Mouse (Mus musculus): ENCODE data around the gene Col23a1.

The Col23a1 gene

DNA sequence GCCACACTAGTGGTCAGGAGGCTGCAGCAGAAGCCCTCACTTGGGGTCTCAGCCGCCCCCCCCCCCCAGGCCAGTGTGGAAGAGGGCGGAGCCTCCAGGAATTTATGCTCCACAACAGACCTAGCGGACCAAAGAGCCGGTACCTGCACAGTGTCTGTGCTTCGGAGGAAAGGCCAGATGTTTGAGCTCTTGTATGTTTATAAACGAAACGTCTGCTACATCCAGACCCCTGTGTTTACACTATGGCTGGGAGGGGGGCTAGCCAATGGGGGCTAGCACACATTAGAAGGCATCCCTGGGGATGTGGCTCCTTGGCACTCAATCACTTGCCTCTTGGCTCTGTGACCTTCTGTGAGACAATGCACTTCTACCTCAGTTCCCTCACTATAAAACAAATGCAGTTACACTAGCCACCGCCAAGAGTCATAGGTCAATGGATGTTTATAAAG is 99.2 kb downstream of the Col23a1 start:
- no peak for DNase-seq (ENCODE audit: low spot score)

DNA sequence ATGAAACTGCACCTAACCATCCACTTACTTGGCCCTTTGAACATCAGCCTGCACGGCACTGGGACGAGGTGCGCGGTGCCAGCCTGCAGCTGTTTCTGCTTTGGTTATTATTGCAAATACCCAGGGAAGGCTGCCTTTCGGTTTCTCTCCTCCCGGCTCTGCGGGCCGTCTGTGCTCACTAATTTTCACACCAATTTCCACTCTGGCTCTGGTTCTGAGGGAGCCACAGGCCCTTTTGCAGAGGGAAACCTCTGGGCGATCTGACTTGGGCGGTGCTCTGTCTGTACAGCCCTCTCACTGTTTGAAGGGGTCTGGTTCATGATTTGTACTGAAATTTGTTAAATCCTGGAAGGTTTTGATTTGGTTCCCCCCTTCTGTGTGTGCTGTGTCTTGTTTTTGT is 100.0 kb downstream of the Col23a1 start:
- DNase-seq (ENCODE audit: low spot score) = no peak

DNA sequence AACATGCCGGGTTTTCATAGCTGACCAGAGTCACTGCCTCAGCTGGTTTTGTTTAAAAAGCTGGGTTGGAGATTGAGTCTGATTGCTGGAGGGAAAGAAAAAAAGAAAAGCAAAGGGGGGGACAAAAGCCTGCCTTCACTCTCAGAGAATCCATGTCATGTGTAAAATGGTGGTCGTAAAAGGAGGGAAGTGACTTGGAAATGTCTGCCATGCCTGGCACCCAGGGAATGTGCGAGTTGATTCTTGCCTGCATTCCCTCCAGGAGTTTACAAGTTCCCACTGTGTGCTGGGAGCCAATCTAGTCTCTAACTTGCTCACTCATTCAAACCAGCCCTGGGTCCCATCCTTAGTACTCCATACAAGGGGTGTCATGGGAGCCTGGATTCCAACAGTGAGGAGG is 100.8 kb downstream of the Col23a1 start:
- DNase-seq (ENCODE audit: low spot score) = no peak

DNA sequence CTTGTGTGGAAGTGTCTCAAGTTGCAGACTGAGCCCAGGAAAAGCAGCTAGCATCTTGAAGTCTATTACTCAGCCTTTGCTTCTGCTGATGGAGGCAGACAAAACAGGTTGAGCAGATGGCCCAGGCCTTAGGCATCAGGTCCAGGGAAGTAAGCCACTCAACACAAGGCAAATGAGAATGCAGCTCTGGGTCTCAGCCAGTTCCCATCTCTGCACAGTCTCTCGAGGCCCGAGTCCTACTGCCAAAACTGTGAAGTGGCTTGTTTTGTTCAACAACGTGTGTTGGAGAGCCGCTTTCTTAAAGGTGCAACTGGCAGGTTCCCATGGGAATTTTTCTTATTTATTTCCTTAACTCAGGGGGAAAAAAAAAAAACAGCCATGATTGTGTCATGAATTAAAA is 101.8 kb downstream of the Col23a1 start:
- no peak for DNase-seq (ENCODE audit: low spot score)

DNA sequence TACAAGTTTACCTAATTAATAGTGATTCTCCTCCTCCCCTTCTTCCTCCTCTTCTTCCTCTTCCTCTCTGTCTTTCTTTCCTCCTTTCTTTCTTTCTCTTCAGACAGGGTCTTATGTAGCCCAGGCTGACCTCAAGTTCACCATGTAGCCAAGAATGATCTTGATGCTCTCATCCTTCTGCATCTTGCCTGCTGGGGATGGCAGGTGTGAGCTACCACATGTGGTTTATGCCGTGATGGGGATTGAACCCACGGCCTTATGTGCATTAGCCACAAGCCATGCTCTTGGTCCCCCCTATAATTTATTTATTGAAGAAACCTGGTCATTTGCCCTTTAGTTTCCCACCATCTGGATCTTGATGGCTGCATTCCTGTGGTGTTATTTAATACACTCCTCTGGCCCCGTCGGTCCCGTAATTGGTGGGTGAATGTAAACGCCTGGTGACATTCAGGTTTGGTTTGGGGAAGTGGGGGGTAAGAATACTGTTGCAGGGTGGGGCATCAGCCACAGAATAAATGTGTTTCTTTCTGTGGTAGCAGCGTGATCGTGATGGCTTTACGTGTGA is 104.7 kb downstream of the Col23a1 start:
- no peak for DNase-seq (ENCODE audit: low spot score)

- no peak for DNase-seq (ENCODE audit: low spot score)
These were observed 106.7 kb downstream of the Col23a1 start for GRCm38 (mm10) chr11:51396451-51396850.

- no peak for DNase-seq (ENCODE audit: low spot score)
These were observed 108.4 kb downstream of the Col23a1 start for GRCm38 (mm10) chr11:51398084-51398483.

GRCm38 (mm10) chr11:51400356-51400755 is 110.6 kb downstream of the Col23a1 start:
- DNase-seq (ENCODE audit: low spot score) = no peak

GRCm38 (mm10) chr11:51401481-51402128 is 111.9 kb downstream of the Col23a1 start:
- no peak for DNase-seq (ENCODE audit: low spot score)

GRCm38 (mm10) chr11:51403886-51404285 is 114.2 kb downstream of the Col23a1 start:
- no peak for DNase-seq (ENCODE audit: low spot score)

GRCm38 (mm10) chr11:51404865-51405440 is 115.2 kb downstream of the Col23a1 start:
- DNase-seq (ENCODE audit: low spot score) = no peak

DNA sequence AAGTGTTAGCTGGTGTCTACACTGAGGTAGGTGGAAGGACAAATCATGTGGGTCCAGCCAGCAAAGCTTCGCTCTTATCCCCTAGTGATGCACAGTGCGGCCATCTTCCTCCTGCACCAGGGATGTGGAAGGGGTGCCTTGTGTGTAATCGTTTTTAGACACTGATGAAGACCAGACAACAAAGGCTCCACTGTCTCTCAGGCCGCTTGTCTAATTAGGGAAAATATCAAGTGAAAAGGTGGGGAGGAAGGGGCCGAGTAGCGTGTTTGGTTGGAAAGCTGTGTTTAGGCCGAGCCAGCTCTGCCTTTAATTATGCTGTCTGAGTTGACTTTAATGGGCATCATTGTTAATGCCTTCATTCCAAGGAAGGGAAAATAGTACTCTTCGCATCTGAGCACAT is 116.8 kb downstream of the Col23a1 start:
- DNase-seq (ENCODE audit: low spot score) = no peak

- DNase-seq (ENCODE audit: low spot score) = no peak
These were observed 117.6 kb downstream of the Col23a1 start for GRCm38 (mm10) chr11:51407351-51407750.

GRCm38 (mm10) chr11:51410771-51411170 is 121.1 kb downstream of the Col23a1 start:
- DNase-seq (ENCODE audit: low spot score) = no peak

DNA sequence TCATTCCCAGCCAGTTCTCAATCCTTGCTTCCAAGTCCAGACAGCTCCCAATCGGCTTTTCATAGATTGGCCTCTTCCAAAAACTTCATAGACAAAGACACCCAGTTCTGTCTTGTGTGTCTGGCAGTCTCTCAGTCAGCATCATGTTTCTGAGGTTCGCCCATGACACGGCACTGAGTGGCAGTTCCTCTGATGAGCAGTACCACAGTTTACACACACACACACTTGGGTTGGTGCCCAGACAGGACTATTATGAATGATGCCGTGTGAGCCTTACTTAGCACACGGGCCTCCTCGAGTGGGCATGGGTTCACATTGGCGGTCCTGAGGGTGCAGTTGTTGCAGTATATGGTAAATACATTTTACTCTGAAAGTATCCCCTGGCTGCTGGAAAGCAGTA is 124.8 kb downstream of the Col23a1 start:
- no peak for DNase-seq (ENCODE audit: low spot score)

GRCm38 (mm10) chr11:51415049-51415688 is 125.4 kb downstream of the Col23a1 start:
- no peak for DNase-seq (ENCODE audit: low spot score)

- DNase-seq (ENCODE audit: low spot score) = no peak
These were observed 129.1 kb downstream of the Col23a1 start for GRCm38 (mm10) chr11:51418807-51419206.

DNA sequence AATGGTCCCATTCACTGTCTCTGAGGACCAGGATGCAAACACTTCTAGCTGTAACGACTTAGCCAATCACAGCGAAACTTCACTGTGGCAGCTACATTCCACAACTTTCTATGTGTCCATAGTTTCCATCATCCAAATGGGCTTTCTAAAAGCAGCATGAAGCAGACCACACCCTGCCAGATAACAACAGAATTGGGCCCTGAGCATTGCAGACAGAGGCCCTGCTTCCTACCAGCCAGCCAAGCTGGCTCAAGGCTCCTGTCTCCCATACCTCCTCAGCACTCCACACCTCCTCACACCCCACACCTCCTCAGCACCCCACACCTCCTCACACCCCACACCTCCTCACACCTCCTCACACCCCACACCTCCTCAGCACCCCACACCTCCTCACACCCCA is 132.2 kb downstream of the Col23a1 start:
- no peak for DNase-seq (ENCODE audit: low spot score)

GRCm38 (mm10) chr11:51422713-51423112 is 133.0 kb downstream of the Col23a1 start:
- DNase-seq (ENCODE audit: low spot score) = no peak

DNA sequence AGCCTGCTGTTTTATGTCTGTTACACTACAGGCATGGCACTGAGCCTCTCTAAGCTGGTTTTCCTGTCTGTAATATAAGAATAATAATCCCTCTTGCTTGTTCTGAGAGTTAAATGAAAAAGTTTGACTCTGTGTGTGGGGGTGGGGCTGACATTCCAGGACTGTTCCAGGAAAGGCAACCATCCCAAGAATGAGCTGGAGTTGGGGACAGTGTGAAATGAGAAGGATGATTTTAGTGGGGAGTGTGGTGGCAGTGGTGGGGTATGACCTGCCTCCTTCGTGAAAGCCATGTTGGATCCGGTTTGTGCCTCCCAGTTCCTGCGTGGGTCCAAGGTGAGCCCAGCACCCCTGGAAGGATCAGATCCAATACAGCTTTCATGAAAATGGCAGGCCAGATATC is 136.4 kb downstream of the Col23a1 start:
- no peak for DNase-seq (ENCODE audit: low spot score)

DNA sequence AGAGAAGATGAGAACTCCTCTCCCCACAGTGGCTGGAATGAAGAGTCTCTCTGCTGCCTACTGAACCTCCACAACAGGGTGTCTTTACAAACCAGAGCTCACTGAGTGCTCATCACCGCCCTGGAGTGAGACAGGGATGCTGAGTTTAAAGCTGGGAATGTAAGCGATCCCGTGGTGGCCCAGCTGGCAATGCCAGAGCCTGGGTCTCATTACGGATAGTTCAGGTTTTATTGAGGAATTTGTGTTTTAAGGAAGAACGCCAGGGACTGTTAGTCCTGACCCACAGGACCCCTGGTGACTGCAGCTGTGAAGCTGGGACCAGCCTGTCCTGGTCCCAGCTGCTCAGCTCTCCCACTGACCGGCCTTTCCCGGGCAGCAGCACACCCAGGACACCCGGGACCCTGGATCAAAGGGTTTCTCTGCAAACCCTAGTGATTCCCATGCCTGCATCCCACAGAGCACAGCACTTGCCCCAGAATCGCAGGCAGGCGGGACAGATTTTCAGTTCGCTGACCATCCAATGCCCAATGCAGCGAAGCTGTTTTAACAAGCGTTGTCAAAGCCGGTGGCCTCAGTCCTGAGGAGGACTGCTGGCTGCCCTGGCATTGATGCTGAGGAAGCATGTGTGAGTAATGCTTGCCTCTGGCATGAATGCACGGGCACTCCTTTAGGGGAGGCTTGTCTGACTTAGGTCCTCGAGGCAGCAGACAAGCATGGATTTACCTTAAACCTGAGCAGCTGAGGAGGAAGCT is 139.9 kb downstream of the Col23a1 start:
- no peak for DNase-seq (ENCODE audit: low spot score)

GRCm38 (mm10) chr11:51430180-51430578 is 140.5 kb downstream of the Col23a1 start:
- no peak for DNase-seq (ENCODE audit: low spot score)

All from ovary, adult 18-20 months (tissue).